ENCODE assay signal across 29 mouse cellular contexts in the genomic region with DNA sequence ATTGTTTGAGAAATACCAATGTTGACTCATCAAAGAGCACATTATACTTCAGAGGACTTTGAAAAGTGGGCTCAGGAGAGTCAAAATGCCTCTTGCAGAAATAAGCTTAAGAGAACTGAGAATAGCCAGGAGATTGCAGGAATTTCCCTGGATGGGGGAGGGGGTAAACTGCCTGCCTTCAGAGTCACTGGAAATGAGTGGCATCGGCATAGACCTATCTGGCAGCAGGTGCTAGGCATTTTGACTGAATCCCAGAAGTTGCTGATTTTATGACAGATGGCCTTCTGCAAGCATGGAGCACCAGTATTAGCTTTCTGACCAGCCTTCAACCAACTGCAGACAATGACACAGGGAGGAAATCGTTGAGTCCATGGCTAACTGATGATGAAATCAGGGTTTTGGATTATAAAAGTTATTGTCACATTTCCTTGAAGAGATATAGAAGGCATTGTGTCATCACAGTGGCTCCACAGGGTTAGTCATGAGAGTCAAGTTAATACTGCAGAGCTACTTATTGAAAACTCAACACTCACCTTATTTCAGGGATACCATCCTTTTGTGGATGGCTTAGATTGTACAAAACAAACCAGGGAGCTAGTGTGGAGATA. TPM values are rescaled to one million over a fixed set of nuclear protein-coding genes. Genes with fewer than 3 reads are reported as not detected.
DNase-seq lines count a peak whose midpoint lies in the region; ATAC-seq and TF ChIP-seq lines count a peak whose summit lies in the region.
"Had no signal": no experiment of that assay in that cellular context is flagged by ENCODE, and none has a peak within 500 bp of the region (broad histone marks: within the 10 kb centered on the region; RNA-seq: fewer than 3 reads in every experiment).

No protein-coding gene starts in this region.

- H3K9ac ChIP-seq in heart, adult 2 months (ENCODE audit: low read depth, low read length) = no peak overlapping the region
- H3K9ac ChIP-seq: forebrain, postnatal 0 days; hindbrain, embryonic 12.5 days; hindbrain, embryonic 15.5 days had no signal

- 74% methylated on average over 2 of the region's 2 CpGs for WGBS in heart, adult 2 months

- H3K4me1 ChIP-seq in heart, adult 2 months (ENCODE audit: control insufficient read depth, insufficient read depth, low read length) = no peaks in the 10 kb centered on the region
- H3K4me1 ChIP-seq: hindbrain, embryonic 12.5 days; hindbrain, embryonic 15.5 days had no signal

- no peak for TF ChIP-seq POLR2A in heart, adult 2 months (IDR thresholded peaks at IDR 0.05; ENCODE audit: insufficient read depth, low read depth, low read length)

- H3K27me3 ChIP-seq in heart, adult 2 months (ENCODE audit: control insufficient read depth, insufficient read depth, low read length) = no peaks in the 10 kb centered on the region
- H3K27me3 ChIP-seq: hindbrain, embryonic 12.5 days; hindbrain, embryonic 15.5 days had no signal

- peak; percentile 10 for DNase-seq in adrenal gland, adult 8-10 months
- DNase-seq in adrenal gland, postnatal 4 days (ENCODE audit: low spot score in 2 of 2) = no peak
- peak; percentile 51 to 55 for DNase-seq in cerebellum, postnatal 14 days
- no peak for DNase-seq in cerebellum, postnatal 36 days
- DNase-seq in heart, adult 2 months = no peak
- DNase-seq: cerebellum, adult 11 months; cerebellum, adult 8-10 months; embryo, embryonic 11 days; forebrain, postnatal 0 days; gastrocnemius, postnatal 25 days; kidney, adult 2 months had no signal

- no peak overlapping the region for H3K27ac ChIP-seq in heart, adult 2 months
- H3K27ac ChIP-seq: hindbrain, embryonic 12.5 days; hindbrain, embryonic 15.5 days had no signal

- no peak overlapping the region for H3K4me3 ChIP-seq in heart, adult 2 months
- H3K4me3 ChIP-seq: hindbrain, embryonic 12.5 days; hindbrain, embryonic 15.5 days had no signal

- intact Hi-C loops in heart, adult 2 months (cut with DNase I) = no loop called here

- peak; percentile 55 for ATAC-seq in megakaryocyte progenitor cell, adult 5-6 weeks (replicated peaks; ENCODE audit: poor library complexity)
- ATAC-seq: CD4-positive, CD25-positive, alpha-beta regulatory T cell, adult 4 months; forebrain, embryonic 14.5 days; forebrain, postnatal 0 days; intestine, postnatal 0 days had no signal

- no peaks in the 10 kb centered on the region for H3K36me3 ChIP-seq in heart, adult 2 months (ENCODE audit: control insufficient read depth, insufficient read depth, low read length)
- H3K36me3 ChIP-seq: hindbrain, embryonic 12.5 days; hindbrain, embryonic 15.5 days had no signal

- no peak for TF ChIP-seq CTCF in heart, adult 2 months (IDR thresholded peaks at IDR 0.05)

- TF ChIP-seq EP300 in heart, adult 2 months (IDR thresholded peaks at IDR 0.05; ENCODE audit: insufficient read depth, low read depth, low read length) = no peak

- H3K79me2 ChIP-seq in heart, adult 2 months (replicated peaks; ENCODE audit: control insufficient read depth, insufficient read depth, low read length) = no peaks in the 10 kb centered on the region

RNA-seq across cellular contexts. Expression of a gene that starts 39.1 kb away (rescaled TPM):
- total RNA-seq in adrenal gland, adult 8-10 months (2022) = not detected
- not detected for total RNA-seq in adrenal gland, postnatal 4 days (2021)
- not detected in 2 replicates for total RNA-seq in megakaryocyte progenitor cell, adult 5-6 weeks (2015)
- total RNA-seq in megakaryocyte progenitor cell, adult 5-6 weeks (2017) = not detected in 2 replicates
- total RNA-seq in heart, adult 2 months (2021) = not detected
- polyA plus RNA-seq in heart, adult 2 months (2012; rRNA removed) = not detected in 2 replicates
- total RNA-seq: adrenal gland, postnatal 36 days; forebrain, postnatal 0 days; gastrocnemius, adult 8-10 months; gastrocnemius, postnatal 25 days; heart, adult 8-10 months; heart, postnatal 25 days; hematopoietic stem cell, adult 5-6 weeks; MEL had no signal
- polyA plus RNA-seq: CD4-positive, CD25-positive, alpha-beta regulatory T cell, adult 4 months; cortical plate, adult 2 months; embryonic facial prominence, embryonic 11.5 days; forebrain, embryonic 14.5 days; forebrain, postnatal 0 days; frontal cortex, adult 2 months; heart, embryonic 11.5 days; heart, embryonic 14.5 days; hindbrain, embryonic 12.5 days; hindbrain, embryonic 15.5 days; intestine, postnatal 0 days; kidney, embryonic 14.5 days had no signal

Comparison
In these comparisons a context has a peak if more than half of its experiments do, and no peak if none do; other contexts are left out.
1. DNase-seq: peak in adrenal gland, adult 8-10 months (single experiment) and cerebellum, postnatal 14 days (2 of 2); none in adrenal gland, postnatal 4 days (0 of 2), cerebellum, postnatal 36 days (0 of 2) and heart, adult 2 months (0 of 2).